16 mouse cellular contexts compared by ENCODE assay signal in genomic region chr12:12508487-12509125, GRCm38 (mm10).
DNase-seq lines count a peak whose midpoint lies in the region; ATAC-seq and TF ChIP-seq lines count a peak whose summit lies in the region.
"Had no signal": no experiment of that assay in that cellular context is flagged by ENCODE, and none has a peak within 500 bp of the region (broad histone marks: within the 10 kb centered on the region; RNA-seq: fewer than 3 reads in every experiment).

No protein-coding gene starts in this region.

- no peaks in the 10 kb centered on the region for H3K36me3 ChIP-seq in heart, embryonic 10.5 days
- no peaks in the 10 kb centered on the region for H3K36me3 ChIP-seq in kidney, embryonic 14.5 days (ENCODE audit: control insufficient read depth, insufficient read depth, low read length)
- no peaks in the 10 kb centered on the region for H3K36me3 ChIP-seq in forebrain, embryonic 11.5 days (ENCODE audit: control insufficient read depth, insufficient read depth, low read length)
- no peaks in the 10 kb centered on the region for H3K36me3 ChIP-seq in intestine, postnatal 0 days (ENCODE audit: control insufficient read depth, insufficient read depth)
- H3K36me3 ChIP-seq: embryonic facial prominence, embryonic 12.5 days; neural tube, embryonic 12.5 days had no signal

- no peaks in the 10 kb centered on the region for H3K9me3 ChIP-seq in heart, embryonic 10.5 days
- no peaks in the 10 kb centered on the region for H3K9me3 ChIP-seq in kidney, embryonic 14.5 days (ENCODE audit: control insufficient read depth, low read length)
- no peaks in the 10 kb centered on the region for H3K9me3 ChIP-seq in forebrain, embryonic 11.5 days (ENCODE audit: control insufficient read depth, low read length)
- H3K9me3 ChIP-seq in intestine, postnatal 0 days (ENCODE audit: control insufficient read depth) = no peaks in the 10 kb centered on the region
- H3K9me3 ChIP-seq: embryonic facial prominence, embryonic 12.5 days; neural tube, embryonic 12.5 days had no signal

- peak overlapping the region; percentile 67; the same call in 1 of the 2 replicates for H3K27ac ChIP-seq in heart, embryonic 10.5 days
- H3K27ac ChIP-seq in kidney, embryonic 14.5 days (ENCODE audit: low read depth, low read length) = peak overlapping the region; percentile 2; the same call in 1 of the 2 replicates
- H3K27ac ChIP-seq in forebrain, embryonic 11.5 days (ENCODE audit: low read depth, low read length) = peak overlapping the region; percentile 37; the same call in 1 of the 2 replicates
- no peak overlapping the region for H3K27ac ChIP-seq in intestine, postnatal 0 days (ENCODE audit: low read depth, low read length)
- H3K27ac ChIP-seq: embryonic facial prominence, embryonic 12.5 days; hindbrain, embryonic 14.5 days; neural tube, embryonic 12.5 days had no signal

- ATAC-seq in kidney, embryonic 14.5 days (ENCODE audit: low FRiP score, low TSS enrichment) = no peak
- ATAC-seq in forebrain, embryonic 11.5 days (replicated peaks; ENCODE audit: low FRiP score) = no peak; the same call in 1 of the 2 replicates
- ATAC-seq in intestine, postnatal 0 days = no peak
- ATAC-seq: activated CD4-positive, CD25-positive, alpha-beta regulatory T cell, adult 4 months had no signal

- WGBS in heart, embryonic 10.5 days = 67% methylated on average over 9 of the region's 9 CpGs
- 72% methylated on average over 9 of the region's 9 CpGs for WGBS in kidney, embryonic 14.5 days
- WGBS in forebrain, embryonic 11.5 days = 53% methylated on average over 9 of the region's 9 CpGs
- WGBS in intestine, postnatal 0 days = 59% methylated on average over 9 of the region's 9 CpGs

- no peak overlapping the region for H3K4me3 ChIP-seq in heart, embryonic 10.5 days
- no peak overlapping the region for H3K4me3 ChIP-seq in kidney, embryonic 14.5 days (ENCODE audit: low read length)
- H3K4me3 ChIP-seq in forebrain, embryonic 11.5 days (ENCODE audit: low read depth, low read length) = no peak overlapping the region
- H3K4me3 ChIP-seq in intestine, postnatal 0 days (ENCODE audit: low read depth, low read length) = no peak overlapping the region
- H3K4me3 ChIP-seq: embryonic facial prominence, embryonic 12.5 days; neural tube, embryonic 12.5 days had no signal

- no peaks in the 10 kb centered on the region for H3K27me3 ChIP-seq in heart, embryonic 10.5 days (ENCODE audit: insufficient read depth, poor library complexity, severe bottlenecking)
- H3K27me3 ChIP-seq in kidney, embryonic 14.5 days (ENCODE audit: control insufficient read depth, insufficient read depth, low read length) = no peaks in the 10 kb centered on the region
- no peaks in the 10 kb centered on the region for H3K27me3 ChIP-seq in forebrain, embryonic 11.5 days (ENCODE audit: control insufficient read depth, insufficient read depth, low read length)
- H3K27me3 ChIP-seq in intestine, postnatal 0 days (replicated peaks; ENCODE audit: control insufficient read depth, insufficient read depth, low read length) = no peaks in the 10 kb centered on the region
- H3K27me3 ChIP-seq: CH12.LX; embryonic facial prominence, embryonic 12.5 days; neural tube, embryonic 12.5 days had no signal

- intact Hi-C loops in heart, postnatal 25 days (cut with DNase I) = loop anchor here (10.0 kb wide), 1 partner anchor 316 kb away; no protein-coding TSS in a partner anchor

- H3K9ac ChIP-seq in kidney, embryonic 14.5 days (ENCODE audit: low read depth, low read length) = no peak overlapping the region
- H3K9ac ChIP-seq in forebrain, embryonic 11.5 days (ENCODE audit: low read length) = no peak overlapping the region
- H3K9ac ChIP-seq in intestine, postnatal 0 days (ENCODE audit: low read depth, low read length) = no peak overlapping the region
- H3K9ac ChIP-seq: embryonic facial prominence, embryonic 12.5 days; hindbrain, embryonic 14.5 days; neural tube, embryonic 12.5 days had no signal

- no peak for TF ChIP-seq CTCF in intestine, postnatal 0 days (IDR thresholded peaks at IDR 0.05; ENCODE audit: low read depth)

- H3K4me1 ChIP-seq in heart, embryonic 10.5 days = peaks cover 23% of the 10 kb centered on the region
- H3K4me1 ChIP-seq in kidney, embryonic 14.5 days (ENCODE audit: control insufficient read depth, insufficient read depth, low read length) = no peaks in the 10 kb centered on the region
- H3K4me1 ChIP-seq in forebrain, embryonic 11.5 days (replicated peaks; ENCODE audit: control insufficient read depth, insufficient read depth, low read length) = peaks cover 12% of the 10 kb centered on the region; the same call in 1 of the 2 replicates
- H3K4me1 ChIP-seq in intestine, postnatal 0 days (replicated peaks; ENCODE audit: control insufficient read depth, insufficient read depth, low read length) = no peaks in the 10 kb centered on the region
- H3K4me1 ChIP-seq: embryonic facial prominence, embryonic 12.5 days; neural tube, embryonic 12.5 days had no signal

- DNase-seq in heart, embryonic 10.5 days (ENCODE audit: low spot score) = no peak
- DNase-seq in heart, postnatal 25 days (ENCODE audit: low spot score) = no peak
- DNase-seq in kidney, postnatal 10 days = no peak
- DNase-seq in forebrain, embryonic 11.5 days (ENCODE audit: low spot score) = no peak
- no peak for DNase-seq in layer of hippocampus, adult 9-10 months (ENCODE audit: low spot score)
- DNase-seq in thymus, postnatal 10 days (ENCODE audit: low spot score in 2 of 2) = no peak
- DNase-seq: adrenal gland, postnatal 36 days; cerebellum, postnatal 36 days; gastrocnemius, postnatal 25 days had no signal

- H3K4me2 ChIP-seq in kidney, embryonic 14.5 days (replicated peaks; ENCODE audit: low read depth, low read length) = no peak overlapping the region
- no peak overlapping the region for H3K4me2 ChIP-seq in forebrain, embryonic 11.5 days (ENCODE audit: low read depth, low read length, severe bottlenecking)
- H3K4me2 ChIP-seq in intestine, postnatal 0 days (replicated peaks; ENCODE audit: low read depth) = peak overlapping the region; percentile 37; the same call in 1 of the 2 replicates
- H3K4me2 ChIP-seq: embryonic facial prominence, embryonic 12.5 days; hindbrain, embryonic 14.5 days; neural tube, embryonic 12.5 days had no signal
